Mouse (Mus musculus) stomach, postnatal 0 days (tissue): ENCODE data around the gene Fcnb.

Source experiments
- CTCF ChIP-seq: IDR thresholded peaks from 2 replicates; pipeline ENCODE4 v1.5.1; 2016; ENCODE audit warnings: antibody characterized with exemption, low read depth, mild to moderate bottlenecking, moderate library complexity
- EP300 ChIP-seq: optimal IDR thresholded peaks from 2 replicates; pipeline ENCODE3; 2016; ENCODE audit warnings: antibody characterized with exemption

DNA sequence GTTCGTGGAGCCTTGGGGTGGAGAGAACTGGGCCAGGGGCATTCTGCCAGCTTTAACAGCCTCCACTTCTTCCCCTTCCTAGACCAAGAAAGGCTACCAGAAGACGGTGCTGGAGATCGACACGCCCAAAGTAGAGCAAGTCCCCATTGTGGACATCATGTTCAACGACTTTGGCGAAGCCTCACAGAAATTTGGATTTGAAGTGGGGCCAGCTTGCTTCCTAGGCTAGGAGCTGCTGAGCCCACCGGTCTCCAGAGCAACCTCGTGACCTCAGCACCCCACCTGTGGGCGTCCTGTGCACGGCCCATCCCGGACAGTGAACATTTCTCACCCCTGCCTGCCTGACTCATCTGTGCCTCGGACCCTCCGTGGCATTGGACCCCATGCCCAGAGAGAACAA lies 47.9 kb downstream of the Fcnb start:
- TF ChIP-seq CTCF = no peak
- no peak for TF ChIP-seq EP300
